20 mouse cellular contexts compared by ENCODE assay signal in the genomic region with DNA sequence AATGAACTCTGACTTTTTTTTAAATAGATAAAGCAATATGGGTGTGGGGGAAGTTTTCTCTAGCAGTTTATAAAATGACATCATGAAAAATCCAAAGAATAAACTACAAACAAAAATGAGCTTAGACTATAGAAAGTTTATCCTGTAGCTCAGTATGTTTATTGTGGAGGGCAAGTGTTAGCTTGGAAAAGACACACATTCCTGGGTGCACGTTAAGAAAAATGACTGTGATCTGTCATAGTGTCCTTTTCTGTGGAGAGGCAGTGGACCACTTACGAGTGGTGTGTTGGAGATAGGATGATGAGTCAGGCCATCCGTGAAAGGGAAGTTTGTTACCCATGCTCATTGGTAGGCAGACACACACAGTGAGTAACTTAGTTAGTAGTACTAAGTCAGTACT.
DNase-seq lines count a peak whose midpoint lies in the region; ATAC-seq and TF ChIP-seq lines count a peak whose summit lies in the region.
"Had no signal": no experiment of that assay in that cellular context is flagged by ENCODE, and none has a peak within 500 bp of the region (broad histone marks: within the 10 kb centered on the region; RNA-seq: fewer than 3 reads in every experiment).

No protein-coding gene starts in this region.

- H3K4me2 ChIP-seq in heart, embryonic 14.5 days (ENCODE audit: low read length): peak overlapping the region; percentile 49
- no peak overlapping the region for H3K4me2 ChIP-seq in midbrain, embryonic 15.5 days
- H3K4me2 ChIP-seq in midbrain, embryonic 14.5 days (ENCODE audit: low read length): no peak overlapping the region
- H3K4me2 ChIP-seq: midbrain, embryonic 11.5 days had no signal

- no peak overlapping the region for H3K27ac ChIP-seq in heart, embryonic 14.5 days (replicated peaks in 1 of 2; ENCODE audit: control insufficient read depth in 1 of 2, insufficient read depth in 1 of 2, low read depth in 2 of 2, low read length in 2 of 2)
- H3K27ac ChIP-seq in layer of hippocampus, adult 2 months: peak overlapping the region; percentile 56
- H3K27ac ChIP-seq in midbrain, embryonic 15.5 days: no peak overlapping the region
- no peak overlapping the region for H3K27ac ChIP-seq in midbrain, embryonic 14.5 days (replicated peaks; ENCODE audit: low read depth, low read length)
- H3K27ac ChIP-seq: forebrain, embryonic 10.5 days; hindbrain, embryonic 13.5 days; kidney, postnatal 0 days; liver, embryonic 14.5 days; neural tube, embryonic 13.5 days had no signal

- peaks cover 5% of the 10 kb centered on the region in 2 experiments; a peak in 2 of 4 replicates for H3K4me1 ChIP-seq in heart, embryonic 14.5 days (ENCODE audit: control insufficient read depth in 2 of 2, insufficient read depth in 2 of 2, low read length in 2 of 2)
- peaks cover 4% of the 10 kb centered on the region; the same call in 1 of the 2 replicates for H3K4me1 ChIP-seq in midbrain, embryonic 15.5 days
- peaks cover 6% of the 10 kb centered on the region; the same call in 1 of the 2 replicates for H3K4me1 ChIP-seq in midbrain, embryonic 14.5 days (ENCODE audit: control insufficient read depth, insufficient read depth, low read length)

- H3K4me3 ChIP-seq in heart, embryonic 14.5 days (ENCODE audit: control insufficient read depth in 1 of 2, insufficient read depth in 1 of 2, low read depth in 1 of 2, low read length in 2 of 2): no peak overlapping the region
- no peak overlapping the region; the same call in 1 of the 2 replicates for H3K4me3 ChIP-seq in layer of hippocampus, adult 2 months
- no peak overlapping the region for H3K4me3 ChIP-seq in midbrain, embryonic 15.5 days
- no peak overlapping the region for H3K4me3 ChIP-seq in midbrain, embryonic 14.5 days (replicated peaks; ENCODE audit: low read depth, low read length)
- H3K4me3 ChIP-seq: embryonic facial prominence, embryonic 12.5 days; forebrain, embryonic 10.5 days; hindbrain, embryonic 13.5 days; neural tube, embryonic 13.5 days had no signal

- no peaks in the 10 kb centered on the region for H3K36me3 ChIP-seq in heart, embryonic 14.5 days (ENCODE audit: control insufficient read depth, insufficient read depth, low read length)
- H3K36me3 ChIP-seq in midbrain, embryonic 15.5 days (replicated peaks): no peaks in the 10 kb centered on the region
- H3K36me3 ChIP-seq in midbrain, embryonic 14.5 days (ENCODE audit: control insufficient read depth, insufficient read depth, low read length): no peaks in the 10 kb centered on the region
- H3K36me3 ChIP-seq: embryonic facial prominence, embryonic 12.5 days; forebrain, embryonic 10.5 days; heart, embryonic 12.5 days; hindbrain, embryonic 13.5 days; neural tube, embryonic 13.5 days had no signal

- no peak overlapping the region for H3K9ac ChIP-seq in heart, embryonic 14.5 days (ENCODE audit: low read length)
- no peak overlapping the region for H3K9ac ChIP-seq in midbrain, embryonic 15.5 days
- no peak overlapping the region for H3K9ac ChIP-seq in midbrain, embryonic 14.5 days (replicated peaks; ENCODE audit: low read length)
- H3K9ac ChIP-seq: embryonic facial prominence, embryonic 12.5 days; hindbrain, embryonic 13.5 days; liver, embryonic 14.5 days; neural tube, embryonic 13.5 days had no signal

- WGBS in heart, embryonic 14.5 days: 57% methylated on average over 3 of the region's 3 CpGs
- WGBS in midbrain, embryonic 15.5 days: 77% methylated on average over 3 of the region's 3 CpGs
- 79% methylated on average over 3 of the region's 3 CpGs for WGBS in midbrain, embryonic 14.5 days

- TF ChIP-seq CTCF in layer of hippocampus, adult 2 months (conservative IDR thresholded peaks at IDR 0.05): no peak

- no peaks in the 10 kb centered on the region for H3K27me3 ChIP-seq in heart, embryonic 14.5 days (ENCODE audit: control insufficient read depth, insufficient read depth, low read length)
- no peaks in the 10 kb centered on the region for H3K27me3 ChIP-seq in midbrain, embryonic 15.5 days (replicated peaks)
- H3K27me3 ChIP-seq in midbrain, embryonic 14.5 days (ENCODE audit: control insufficient read depth, insufficient read depth, low read length): no peaks in the 10 kb centered on the region
- H3K27me3 ChIP-seq: CH12.LX; embryonic facial prominence, embryonic 12.5 days; heart, embryonic 12.5 days; hindbrain, embryonic 13.5 days; neural tube, embryonic 13.5 days had no signal

- no peak for ATAC-seq in heart, embryonic 14.5 days (ENCODE audit: insufficient number of reproducible peaks, insufficient read depth, low FRiP score, low read depth)
- peak; percentile 53; the same call in 1 of the 2 replicates for ATAC-seq in midbrain, embryonic 15.5 days (replicated peaks)
- ATAC-seq in midbrain, embryonic 14.5 days (ENCODE audit: low FRiP score, low TSS enrichment): no peak
- ATAC-seq: activated CD4-positive, CD25-positive, alpha-beta regulatory T cell, adult 4 months had no signal

- DNase-seq in adrenal gland, postnatal 14 days: peak; percentile 11
- no peak for DNase-seq in adrenal gland, adult 8-10 months
- no peak for DNase-seq in heart, adult 9 months (ENCODE audit: low spot score in 2 of 2)
- no peak for DNase-seq in layer of hippocampus, adult 2 months (ENCODE audit: low spot score in 2 of 2)
- no peak for DNase-seq in layer of hippocampus, postnatal 10 days (ENCODE audit: low spot score in 2 of 2)
- no peak for DNase-seq in midbrain, embryonic 14.5 days
- DNase-seq: cerebellum, adult 8-10 months; thymus, postnatal 14 days had no signal

- H3K9me3 ChIP-seq in heart, embryonic 14.5 days (ENCODE audit: control insufficient read depth, low read length): no peaks in the 10 kb centered on the region
- no peaks in the 10 kb centered on the region for H3K9me3 ChIP-seq in midbrain, embryonic 15.5 days
- no peaks in the 10 kb centered on the region for H3K9me3 ChIP-seq in midbrain, embryonic 14.5 days (ENCODE audit: control insufficient read depth, low read length)
- H3K9me3 ChIP-seq: embryonic facial prominence, embryonic 12.5 days; forebrain, embryonic 10.5 days; heart, embryonic 12.5 days; hindbrain, embryonic 13.5 days; neural tube, embryonic 13.5 days had no signal
